Mouse (Mus musculus): ENCODE measurements at regions not wholly inside any gene's neighbourhood (a gene's known extent, or its start where the extent isn't known, plus 50 kb on each side); places are given as distances from the start of the nearest gene placed in this dataset.

DNA sequence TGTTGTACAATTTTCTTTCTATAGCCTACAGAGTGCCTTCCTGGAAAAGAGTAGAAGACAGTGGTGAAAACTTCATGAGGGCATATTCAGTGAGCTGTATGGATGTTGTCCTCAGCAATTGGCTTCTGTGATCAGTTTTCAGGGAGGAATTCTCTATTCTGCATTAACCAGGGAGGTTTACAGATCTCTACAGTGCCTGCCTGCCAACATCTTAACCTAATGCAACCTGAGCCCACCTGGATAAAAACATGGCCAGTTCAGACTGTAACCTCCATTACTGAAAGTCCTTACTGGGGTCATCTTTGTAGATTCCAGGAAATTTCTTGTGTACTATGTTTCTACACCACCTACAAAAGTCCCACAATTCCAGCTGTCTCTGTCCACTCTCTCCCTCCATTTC is 791.4 kb upstream of the Nectin3 start:
- ATAC-seq (ENCODE audit: low FRiP score): no peak
- Histone ChIP-seq H3K4me1 (no peaks in the 10 kb centered on the region), H3K9ac (no peak overlapping the region), H3K4me3 (no peak overlapping the region), H3K36me3 (no peaks in the 10 kb centered on the region), H3K4me2 (replicated peaks) (no peak overlapping the region), H3K27me3 (no peaks in the 10 kb centered on the region), H3K27ac (no peak overlapping the region), H3K9me3 (replicated peaks) (no peaks in the 10 kb centered on the region)

DNA sequence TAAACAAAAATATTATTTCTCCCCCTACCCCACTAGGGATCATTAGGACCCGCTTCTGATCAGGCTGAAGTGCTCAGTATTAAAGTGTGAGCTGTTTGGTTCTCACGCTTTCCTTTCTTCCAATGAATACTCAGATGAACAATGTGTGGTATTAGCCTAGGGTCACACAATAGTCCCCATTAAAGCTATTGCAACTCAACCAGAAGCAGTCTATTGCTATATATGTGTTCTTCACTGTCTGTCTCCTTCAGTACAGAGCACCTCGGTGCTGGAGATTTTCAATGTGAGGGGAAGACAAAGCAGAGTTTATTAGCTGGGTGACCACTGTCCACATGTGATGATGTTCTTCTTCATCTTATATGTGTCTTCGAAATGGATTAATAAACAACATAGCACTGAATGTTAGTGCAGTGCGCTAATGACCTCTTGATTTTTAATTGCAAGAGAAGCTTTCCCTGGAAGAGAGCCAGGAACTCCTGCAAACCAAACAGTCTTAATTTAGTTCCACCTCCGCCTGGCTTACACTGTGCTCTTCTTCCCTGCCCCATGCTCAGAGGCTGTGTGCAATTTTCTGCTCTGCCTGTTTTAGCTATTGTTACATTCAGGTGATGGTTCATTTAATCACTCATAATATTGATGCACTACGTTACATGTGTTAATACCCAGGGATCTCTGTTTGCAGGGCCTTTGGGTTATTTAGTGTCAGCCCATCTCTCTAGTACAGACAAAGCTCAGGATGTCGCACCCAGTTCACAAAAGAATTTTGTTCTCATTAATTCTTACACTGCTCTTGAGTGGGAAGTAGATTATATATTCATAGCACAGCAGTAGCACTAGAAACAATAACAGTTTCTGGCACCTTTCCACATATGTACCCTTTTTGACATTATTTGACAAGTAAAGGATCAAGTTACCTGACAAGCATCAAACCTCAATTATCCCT is 768.7 kb upstream of the Nectin3 start:
- 0 out of 2 replicates have a peak, but pooled peaks cover 5% of the 10 kb centered on the region for H3K4me1 ChIP-seq
- no peak overlapping the region for H3K9ac ChIP-seq
- peak; percentile 71 for ATAC-seq (ENCODE audit: low FRiP score)
- H3K4me2 ChIP-seq (replicated peaks): no peak overlapping the region
- no peak overlapping the region for H3K4me3 ChIP-seq
- no peak overlapping the region for H3K27ac ChIP-seq
- H3K27me3 ChIP-seq: no peaks in the 10 kb centered on the region
- WGBS: 74% methylated on average over 8 of the region's 8 CpGs
- no peaks in the 10 kb centered on the region for H3K36me3 ChIP-seq
- no peaks in the 10 kb centered on the region for H3K9me3 ChIP-seq (replicated peaks)

Data from hindbrain, embryonic 12.5 days (tissue).